Mouse (Mus musculus) brain, embryonic 14.5 days (tissue): ENCODE measurements around the gene Pak1.

Experiments
- CTCF ChIP-seq: fragments of 200-500 bp; IDR thresholded peaks from 2 replicates; pipeline ENCODE4 v1.5.1; 2012; ENCODE audit warnings: inconsistent platforms, mild to moderate bottlenecking, moderate library complexity, borderline replicate concordance; ENCODE audit not compliant: insufficient read depth, insufficient read length; ENCODE audit errors: extremely low read depth
- POLR2A ChIP-seq: fragments of 200-500 bp; IDR thresholded peaks from 2 replicates; pipeline ENCODE4 v1.6.1; 2012; ENCODE audit warnings: mild to moderate bottlenecking, inconsistent platforms, borderline replicate concordance; ENCODE audit not compliant: poor library complexity, insufficient read depth, insufficient read length, severe bottlenecking; ENCODE audit errors: extremely low read depth

GRCm38 (mm10) chr7:97788190-97788668 is at the start of gene Pak1:
- TF ChIP-seq POLR2A, result peak; percentile 82
- no peak for TF ChIP-seq CTCF
